Mouse (Mus musculus) liver, embryonic 14.5 days (tissue): Measurements from ENCODE around the gene Hist1h2bb.

Experiments used
- CTCF ChIP-seq: IDR thresholded peaks from 2 replicates; pipeline ENCODE4 v1.5.1; 2016; ENCODE audit warnings: antibody characterized with exemption, low read depth, control low read depth
- EP300 ChIP-seq: IDR thresholded peaks from 2 replicates; pipeline ENCODE4 v1.6.1; 2016; ENCODE audit warnings: antibody characterized with exemption, low read depth

GRCm38 (mm10) chr13:23768834-23769397 is 22.4 kb downstream of the Hist1h2bb start:
- no peak for TF ChIP-seq CTCF
- no peak for TF ChIP-seq EP300
